Mouse (Mus musculus) brain, adult 10 weeks (tissue): Measurements from ENCODE around the gene Kir3dl1. TPM values are rescaled to one million over a fixed set of nuclear protein-coding genes. Genes with fewer than 3 reads are reported as not detected.

Experiments
- polyA plus RNA-seq: library from polyadenylated mRNA; stranded (reverse); fragments of 350-450 nt; fragmentation: Illumina TruSeq; extraction: RNeasy Lipid Tissue Mini Kit (QIAGEN cat#74804); gene quantifications from one replicate; pipeline ENCODE4 v1.2.3, GENCODE M21; 2015; ENCODE audit warnings: low read depth, low replicate concordance

The Kir3dl1 gene
- not detected for polyA plus RNA-seq

GRCm38 (mm10) chrX:136517699-136518098 lies at the start of gene Kir3dl1:
Gene Kir3dl1, plus strand, starts transcription at chrX:136517999.

GRCm38 (mm10) chrX:136543956-136544355 lies 26.2 kb downstream of the Kir3dl1 start, which contains the start of gene Kir3dl2:
Gene Kir3dl2, minus strand, starts transcription at chrX:136544056.

Other genes with a start within 250 kb of the Kir3dl1 start
- 451 TPM for gene Bex3, start 247.7 kb upstream of the Kir3dl1 start, polyA plus RNA-seq
- gene Kir3dl2, start 26.1 kb downstream of the Kir3dl1 start, polyA plus RNA-seq: not detected
- gene Tceal3, start 72.8 kb downstream of the Kir3dl1 start, polyA plus RNA-seq: 240 TPM
- gene Tceal1, start 190.0 kb downstream of the Kir3dl1 start, polyA plus RNA-seq: 30.6 TPM
- gene Morf4l2, start 225.7 kb downstream of the Kir3dl1 start, polyA plus RNA-seq: 361 TPM